Mouse (Mus musculus) cerebellum, adult 2 months (tissue): Measurements from ENCODE around the gene Rasgrp2. TPM values are rescaled to one million over a fixed set of nuclear protein-coding genes. Genes with fewer than 3 reads are reported as not detected.

Experiments
- DNase-seq, 2 experiments: peaks; one replicate each; pipeline ENCODE4 v3.0.0; 2021
- H3K27ac ChIP-seq: fragments of 200-500 bp; 2 replicates; pipeline ENCODE4 v1.5.1; 2012; ENCODE audit warnings: low read length, control low read depth, inconsistent platforms; ENCODE audit not compliant: insufficient read depth
- H3K27me3 ChIP-seq: fragments of 200-500 bp; 2 replicates; pipeline ENCODE4 v1.6.1; 2012; ENCODE audit warnings: inconsistent platforms, mild to moderate bottlenecking, low read length, moderate library complexity; ENCODE audit not compliant: control insufficient read depth, insufficient read depth
- H3K4me1 ChIP-seq: fragments of 200-500 bp; 2 replicates; pipeline ENCODE4 v1.6.1; 2011; ENCODE audit warnings: low read length; ENCODE audit not compliant: control insufficient read depth, insufficient read depth
- H3K4me3 ChIP-seq: fragments of 200-500 bp; replicated peaks from 2 replicates; pipeline ENCODE3; 2011; ENCODE audit warnings: mild to moderate bottlenecking, low read depth, low read length, control low read depth; ENCODE audit not compliant: insufficient read depth
- CTCF ChIP-seq: fragments of 200-500 bp; IDR thresholded peaks from 2 replicates; pipeline ENCODE4 v1.5.1; 2011; ENCODE audit warnings: low read depth, mild to moderate bottlenecking, control low read depth, low read length, moderate library complexity, borderline replicate concordance; ENCODE audit not compliant: insufficient read depth
- POLR2A ChIP-seq: fragments of 200-500 bp; IDR thresholded peaks from 2 replicates; pipeline ENCODE4 v1.6.1; 2011; ENCODE audit warnings: low read length, control low read depth, borderline replicate concordance; ENCODE audit not compliant: insufficient read depth
- WGBS: fragments of 180-500 bp; shearing (Covaris S2); methylation state at CpG from one replicate; pipeline ENCODE4 v1.1.7; 2018; 5-methylcytosine and 5-hydroxymethylcytosine counted together
- polyA plus RNA-seq: library from polyadenylated mRNA; depleted of rRNA; stranded (reverse); fragments of >200 nt; gene quantifications from 2 replicates; pipeline ENCODE4 v1.2.3, GENCODE M21; 2012

Rasgrp2 gene
- polyA plus RNA-seq, 1 experiment, result 90.1 TPM

DNA sequence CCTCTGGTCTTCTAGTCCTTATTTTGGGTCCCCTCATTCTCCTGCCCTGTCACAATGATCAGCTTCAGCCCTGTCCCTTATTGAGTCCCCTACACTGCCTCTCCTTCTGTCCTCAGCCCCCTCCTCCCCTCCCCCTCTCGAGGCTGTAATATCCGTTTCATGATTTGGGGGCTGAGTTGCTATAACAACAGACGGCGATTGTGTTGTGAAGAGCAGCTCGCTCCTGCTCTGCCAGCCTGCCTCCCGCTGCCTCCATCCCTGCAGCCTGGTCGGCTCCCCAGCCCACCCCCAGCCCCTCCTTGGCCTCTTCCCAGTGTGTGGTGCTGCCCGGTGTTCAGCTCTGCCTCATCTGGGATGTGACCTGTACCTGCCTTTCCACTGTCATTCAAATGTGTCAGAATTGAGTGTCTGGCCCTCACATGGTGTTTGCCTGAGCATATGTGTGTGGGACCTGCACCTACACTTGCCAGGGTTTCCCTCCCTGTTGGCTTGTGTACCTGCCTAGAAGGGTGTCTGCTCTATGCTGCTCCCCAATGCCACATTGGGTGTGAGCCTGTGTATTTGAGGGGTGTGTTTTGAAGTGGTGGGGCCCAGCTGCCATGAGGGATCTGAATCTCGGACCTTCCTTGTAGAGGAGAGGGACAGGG is 17.1 kb downstream of the Rasgrp2 start:
- Histone ChIP-seq H3K4me1 (peaks cover 8% of the 10 kb centered on the region), H3K27me3 (no peaks in the 10 kb centered on the region), H3K4me3 (no peak overlapping the region), H3K27ac (no peak overlapping the region)
- TF ChIP-seq POLR2A (no peak), CTCF (no peak)
- 36% methylated on average over 9 of the region's 9 CpGs for WGBS
- DNase-seq, result no peak

DNA sequence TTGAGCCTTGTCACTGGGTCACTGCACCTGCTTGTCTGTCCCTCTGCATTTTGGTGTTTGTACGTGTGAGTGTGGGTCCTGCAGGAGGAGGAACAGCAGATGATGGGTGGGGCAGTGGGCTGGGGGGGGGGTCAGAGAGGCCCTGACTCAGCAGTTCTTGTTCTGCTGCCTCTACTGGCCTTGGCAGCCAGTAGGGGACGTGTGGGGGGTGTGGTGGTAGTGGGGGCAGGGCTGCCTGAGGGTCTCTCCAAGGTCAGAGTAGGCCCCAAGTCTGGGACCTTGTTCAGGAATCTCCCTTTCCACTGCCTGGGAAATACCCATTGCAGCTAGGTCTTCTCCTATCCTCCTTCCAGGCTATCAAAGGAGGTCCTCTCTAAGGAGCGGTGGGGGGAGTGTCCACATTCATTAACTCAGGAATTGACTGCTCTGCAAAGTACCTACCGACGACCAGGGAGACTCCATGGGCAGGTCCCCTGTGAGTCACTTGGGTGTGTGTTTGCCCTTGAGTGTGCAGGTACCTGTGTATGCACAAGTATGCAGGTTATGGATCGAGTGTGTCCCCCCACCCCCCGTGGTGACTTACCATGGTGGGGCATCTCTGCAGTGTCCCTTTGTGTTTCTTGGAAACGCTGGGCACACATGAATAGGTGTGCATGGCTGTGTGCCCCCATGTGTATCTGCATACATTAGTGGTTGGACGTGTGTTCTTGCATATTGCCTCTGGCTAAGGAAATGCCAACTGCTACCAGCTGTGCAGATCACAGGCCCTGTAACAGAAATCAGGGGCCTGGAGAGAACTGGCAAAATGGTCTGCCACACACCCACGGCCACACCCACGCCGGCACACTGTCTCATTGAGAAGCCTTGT is 18.0 kb downstream of the Rasgrp2 start:
- H3K27me3 ChIP-seq, result no peaks in the 10 kb centered on the region
- no peak overlapping the region for H3K4me3 ChIP-seq
- no peak for DNase-seq
- WGBS, result 67% methylated on average over 12 of the region's 12 CpGs
- H3K4me1 ChIP-seq, result peaks cover 16% of the 10 kb centered on the region
- H3K27ac ChIP-seq, result no peak overlapping the region
- TF ChIP-seq CTCF (no peak), POLR2A (no peak)

DNA sequence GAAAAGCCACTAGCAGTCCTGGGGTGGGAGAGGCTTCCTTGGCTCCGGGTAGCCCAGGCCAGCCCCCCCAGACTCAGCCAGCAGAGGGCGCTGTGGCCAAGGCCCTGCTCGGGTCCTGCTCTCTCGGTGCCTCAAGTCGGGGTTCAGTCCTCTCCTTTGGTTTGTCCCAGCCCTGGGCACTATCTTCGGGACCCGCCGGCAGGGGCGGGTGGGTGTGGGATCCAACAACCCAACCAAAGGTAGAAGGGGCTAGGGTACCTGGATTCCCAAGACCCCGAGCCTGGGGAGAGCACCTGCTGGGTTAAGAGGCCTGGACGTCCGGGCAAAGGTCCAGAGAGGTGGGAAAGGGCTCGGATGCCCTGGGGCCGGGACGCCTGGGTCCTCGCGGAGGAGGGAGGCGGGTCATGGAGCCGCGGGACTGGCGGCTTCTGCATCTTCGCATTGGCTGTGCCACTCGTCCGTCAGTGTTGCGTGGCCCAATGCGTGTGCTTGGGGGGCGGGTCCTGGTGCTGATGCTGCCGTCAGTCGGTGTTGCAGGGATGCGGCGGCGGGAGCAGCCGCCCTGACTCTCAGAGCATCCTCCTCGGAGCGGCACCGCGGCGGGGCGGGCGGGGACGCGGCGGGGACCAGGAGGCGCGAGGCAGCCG is 19.2 kb downstream of the Rasgrp2 start, which contains the start of gene Nrxn2:
TSS of gene Nrxn2 (plus strand) at position 499 of the 647 bp plus-strand sequence.
- WGBS, result under 1% methylated on average over 46 of the region's 46 CpGs
- H3K4me3 ChIP-seq, result peak within 1 kb of the TSS; percentile 74
- H3K4me1 ChIP-seq, result peaks cover 27% of the 10 kb centered on the region

DNA sequence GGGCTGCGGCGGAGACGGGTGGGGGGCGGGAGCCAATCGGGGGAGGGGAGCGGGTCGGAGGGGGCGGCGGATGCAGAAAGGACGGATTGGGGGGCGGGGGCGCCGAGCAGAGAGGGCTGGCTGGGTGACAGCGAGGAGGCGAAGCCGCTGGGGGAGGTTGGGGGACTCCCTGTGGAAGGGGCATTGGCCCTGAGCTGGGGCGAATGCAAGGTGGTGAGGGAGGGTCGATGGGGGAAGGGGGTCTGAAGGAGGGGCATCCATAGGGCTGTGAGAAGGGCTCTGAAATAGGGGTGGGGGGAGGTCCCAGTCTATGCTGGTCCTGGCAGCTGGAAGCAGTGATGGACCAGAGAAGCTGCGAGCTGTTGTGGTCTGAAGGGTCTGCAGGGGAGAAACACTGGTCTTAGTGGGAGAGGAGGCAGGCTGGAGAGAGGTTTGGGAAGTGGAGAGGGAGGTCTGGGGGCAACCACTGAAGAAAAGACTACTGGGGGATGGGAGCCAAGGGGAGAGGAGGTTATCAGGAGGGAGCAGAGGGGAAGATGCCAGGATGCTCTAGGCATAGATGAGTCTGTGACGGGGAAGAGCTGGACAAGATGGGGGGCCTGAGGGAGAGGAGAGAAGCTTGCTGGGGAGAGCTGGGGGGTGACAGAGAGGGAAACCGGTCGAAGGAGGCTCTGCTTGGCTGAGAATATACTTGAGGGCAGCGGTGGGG is 20.0 kb downstream of the Rasgrp2 start:
- TF ChIP-seq CTCF (no peak), POLR2A (no peak)
- peak overlapping the region; percentile 74 for H3K4me3 ChIP-seq
- peaks cover 34% of the 10 kb centered on the region for H3K4me1 ChIP-seq
- H3K27me3 ChIP-seq, result no peaks in the 10 kb centered on the region
- H3K27ac ChIP-seq, result peak overlapping the region; percentile 6
- peak; percentile 47 for DNase-seq
- whole genome bisulfite sequencing, result 2% methylated on average over 18 of the region's 23 CpGs

More for the DNA sequence above, 19.2 kb downstream of the Rasgrp2 start, which contains the start of gene Nrxn2:
- Histone ChIP-seq H3K27ac (peak within 1 kb of the TSS; percentile 55), H3K27me3 (no peaks in the 10 kb centered on the region)
- TF ChIP-seq CTCF (peak; percentile 88), POLR2A (peak; percentile 98)
- DNase-seq, result peak; percentile 97

DNA sequence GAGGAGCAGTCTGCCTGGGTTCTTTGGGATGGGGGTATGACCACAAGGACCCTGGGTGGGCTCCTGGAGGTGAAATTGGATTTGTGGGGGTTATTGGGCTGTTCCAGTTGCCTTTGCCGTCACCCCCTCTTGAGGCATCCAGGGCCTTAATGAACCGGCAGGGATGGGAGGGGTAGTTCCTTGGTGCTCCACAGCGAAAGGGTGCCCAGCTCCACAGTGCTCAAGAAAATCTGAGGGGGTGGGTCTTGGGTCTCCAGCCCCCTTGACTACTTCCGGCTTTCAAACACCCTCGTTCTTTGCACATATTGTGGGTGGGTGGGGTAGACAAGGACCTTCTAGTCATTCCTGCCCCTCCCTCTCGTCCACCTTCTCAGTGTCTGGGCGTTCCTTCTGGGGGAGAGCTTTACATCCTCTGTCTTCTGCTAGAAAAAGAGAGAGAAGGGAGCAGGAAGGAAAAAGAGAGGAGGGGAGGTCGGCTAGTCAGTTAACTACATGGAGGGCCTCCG is 20.7 kb downstream of the Rasgrp2 start:
- peak in 1 of 2 experiments; percentile 32 for DNase-seq
- Histone ChIP-seq H3K27me3 (no peaks in the 10 kb centered on the region), H3K4me1 (peaks cover 40% of the 10 kb centered on the region), H3K27ac (peak overlapping the region; percentile 6), H3K4me3 (peak overlapping the region; percentile 74)
- TF ChIP-seq POLR2A, result no peak
- no peak for TF ChIP-seq CTCF
- WGBS, result 7% methylated on average over 9 of the region's 9 CpGs

DNA sequence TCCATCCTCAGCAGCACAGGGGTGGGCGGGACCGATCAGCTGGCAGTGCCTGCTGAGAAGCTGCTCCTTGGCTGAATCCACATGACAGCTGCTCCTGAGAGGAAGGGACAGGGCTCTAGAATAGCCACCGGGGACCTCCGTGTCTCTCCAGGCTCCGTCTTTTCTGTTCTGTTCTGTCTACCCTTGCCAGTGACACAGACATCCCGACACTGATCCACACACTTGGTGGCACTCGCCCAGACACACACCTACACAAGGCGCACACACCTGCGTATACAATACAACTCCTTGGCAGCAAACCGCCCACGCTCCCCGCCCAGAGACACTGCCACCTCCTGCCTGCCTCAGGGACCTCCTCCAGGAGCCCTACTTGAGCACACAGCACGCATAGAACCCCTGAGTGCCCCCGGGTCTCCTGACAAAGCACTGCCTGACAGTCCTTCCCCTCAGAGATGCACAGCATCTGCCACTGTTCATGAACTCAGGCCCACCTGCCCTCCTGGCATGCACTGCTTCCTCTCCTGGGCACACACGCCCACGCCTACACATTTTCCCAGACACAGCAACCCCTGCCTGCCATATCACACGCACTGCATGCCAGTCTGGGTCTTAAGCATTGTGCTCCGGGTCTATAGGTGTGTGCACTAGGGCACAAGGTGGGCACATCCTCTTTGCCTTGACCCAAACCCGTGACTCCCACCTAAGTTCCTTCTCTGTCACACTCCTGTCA is 21.5 kb downstream of the Rasgrp2 start:
- Histone ChIP-seq H3K27me3 (no peaks in the 10 kb centered on the region), H3K4me3 (peak overlapping the region; percentile 74), H3K27ac (peak overlapping the region; percentile 6), H3K4me1 (peaks cover 46% of the 10 kb centered on the region)
- 10% methylated on average over 19 of the region's 19 CpGs for WGBS
- DNase-seq, result peak; percentile 77 to 78
- TF ChIP-seq CTCF, result no peak
- TF ChIP-seq POLR2A, result no peak

DNA sequence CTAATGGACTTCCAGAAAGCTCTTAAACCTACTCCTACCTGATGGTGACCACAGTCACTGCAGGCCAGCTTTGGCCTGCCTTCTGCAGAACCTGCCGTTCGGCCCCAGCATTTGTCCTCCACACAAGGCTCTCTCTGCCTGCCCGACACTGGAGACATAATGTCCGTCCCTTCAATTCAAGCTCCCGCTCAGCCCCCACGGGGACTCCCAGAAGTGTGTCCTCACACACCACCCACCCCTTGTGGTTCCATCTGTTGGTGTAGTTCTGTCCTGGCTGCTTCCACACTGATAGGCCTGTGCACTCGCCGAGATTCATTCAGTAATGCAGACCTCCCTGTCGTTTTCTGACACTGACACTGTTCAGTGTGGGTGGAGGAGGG is 22.1 kb downstream of the Rasgrp2 start:
- DNase-seq, result peak; percentile 52 to 60
- Histone ChIP-seq H3K4me1 (peaks cover 51% of the 10 kb centered on the region), H3K27me3 (no peaks in the 10 kb centered on the region), H3K27ac (peak overlapping the region; percentile 6), H3K4me3 (peak overlapping the region; percentile 74)
- 4% methylated on average over 9 of the region's 9 CpGs for WGBS
- TF ChIP-seq CTCF (no peak), POLR2A (no peak)
